Mouse (Mus musculus): ENCODE results near the gene B3gnt7.

B3gnt7 gene

GRCm38 (mm10) chr1:86303063-86303872 lies 636 bp downstream of the B3gnt7 start:
- DNase-seq (ENCODE audit: low read depth): peak; percentile 33

- no peak for DNase-seq (ENCODE audit: low read depth)
Measured at GRCm38 (mm10) chr1:86303873-86304250, 1.2 kb downstream of the B3gnt7 start.

- no peak for DNase-seq (ENCODE audit: low read depth)
Measured at GRCm38 (mm10) chr1:86306686-86307085, 4.1 kb downstream of the B3gnt7 start.

GRCm38 (mm10) chr1:86307177-86307762 lies 4.6 kb downstream of the B3gnt7 start:
- no peak for DNase-seq (ENCODE audit: low read depth)

- no peak for DNase-seq (ENCODE audit: low read depth)
Measured at GRCm38 (mm10) chr1:86307871-86308641, 5.4 kb downstream of the B3gnt7 start.

- no peak for DNase-seq (ENCODE audit: low read depth)
Measured at GRCm38 (mm10) chr1:86309270-86309833, 6.7 kb downstream of the B3gnt7 start.

- no peak for DNase-seq (ENCODE audit: low read depth)
Measured at GRCm38 (mm10) chr1:86310536-86311310, 8.1 kb downstream of the B3gnt7 start.

- no peak for DNase-seq (ENCODE audit: low read depth)
Measured at GRCm38 (mm10) chr1:86311467-86312005, 8.9 kb downstream of the B3gnt7 start.

- DNase-seq (ENCODE audit: low read depth): no peak
Measured at GRCm38 (mm10) chr1:86312269-86312668, 9.6 kb downstream of the B3gnt7 start.

- no peak for DNase-seq (ENCODE audit: low read depth)
Measured at GRCm38 (mm10) chr1:86313096-86313771, 10.6 kb downstream of the B3gnt7 start.

GRCm38 (mm10) chr1:86313772-86314125 lies 11.1 kb downstream of the B3gnt7 start:
- no peak for DNase-seq (ENCODE audit: low read depth)

- DNase-seq (ENCODE audit: low read depth): no peak
Measured at GRCm38 (mm10) chr1:86320822-86321413, 18.3 kb downstream of the B3gnt7 start.

GRCm38 (mm10) chr1:86336330-86336729 lies 33.7 kb downstream of the B3gnt7 start:
- no peak for DNase-seq (ENCODE audit: low read depth)

GRCm38 (mm10) chr1:86339156-86339812 lies 36.7 kb downstream of the B3gnt7 start:
- peak; percentile 90 for DNase-seq (ENCODE audit: low read depth)

GRCm38 (mm10) chr1:86341096-86341495 lies 38.5 kb downstream of the B3gnt7 start:
- DNase-seq (ENCODE audit: low read depth): peak; percentile 63

GRCm38 (mm10) chr1:86342371-86342770 lies 39.7 kb downstream of the B3gnt7 start:
- DNase-seq (ENCODE audit: low read depth): no peak

- DNase-seq (ENCODE audit: low read depth): peak; percentile 35
Measured at GRCm38 (mm10) chr1:86343087-86343645, 40.5 kb downstream of the B3gnt7 start.

- peak; percentile 77 for DNase-seq (ENCODE audit: low read depth)
Measured at GRCm38 (mm10) chr1:86343969-86344861, 41.6 kb downstream of the B3gnt7 start.

- DNase-seq (ENCODE audit: low read depth): peak; percentile 39
Measured at GRCm38 (mm10) chr1:86345069-86345468, 42.4 kb downstream of the B3gnt7 start.

All from 416B (cell line).